Mouse (Mus musculus): ENCODE measurements at regions not wholly inside any gene's neighbourhood (a gene's known extent, or its start where the extent isn't known, plus 50 kb on each side); places are given as distances from the start of the nearest gene placed in this dataset.
"Not testable (repeated sequence)": the region's sequence is repeated elsewhere in the genome, so short reads cannot be mapped to it uniquely, and the experiment has no call there.

- H3K27me3 ChIP-seq, result no peaks in the 10 kb centered on the region
- in situ Hi-C loops (cut with MboI; ENCODE audit: low pct_unique_long_range_greater_than_20kb), result loop anchor here (5.0 to 10.0 kb wide), 2 partner anchors 360 to 548 kb away; no protein-coding TSS in a partner anchor
- ATAC-seq, result no peak
- TF ChIP-seq CTCF (IDR thresholded peaks at IDR 0.05), result peak; percentile 81
- ChIA-PET CTCF (interaction anchor here (0.7 to 1.2 kb wide), 3 partner anchors 10 to 381 kb away, joined by 3 read pairs; partner anchors contain the start of gene Tcf12), POLR2A (interaction anchor here (1.1 kb wide), 2 partner anchors 80 to 351 kb away, joined by 3 to 4 read pairs; no protein-coding TSS in a partner anchor)
- peak; percentile 6 for DNase-seq (ENCODE audit: low read depth, low spot score)
Observed at GRCm38 (mm10) chr9:72192051-72192952, 80.6 kb upstream of the Tcf12 start.

DNA sequence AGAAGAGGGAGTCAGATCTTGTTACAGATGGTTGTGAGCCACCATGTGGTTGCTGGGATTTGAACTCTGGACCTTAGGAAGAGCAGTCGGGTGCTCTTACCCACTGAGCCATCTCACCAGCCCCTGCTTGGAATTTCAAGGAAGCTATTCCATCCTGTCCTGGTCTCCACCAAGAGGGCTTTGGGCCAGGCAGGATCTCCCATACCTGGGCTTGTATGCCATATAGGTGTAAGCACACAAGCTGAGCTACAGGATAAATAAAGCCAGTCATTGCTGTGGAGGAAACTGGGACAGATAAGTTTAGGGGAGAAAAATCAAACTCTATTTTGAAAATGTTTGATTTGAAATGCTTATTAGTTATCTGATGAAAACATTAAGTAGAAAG lies 81.3 kb upstream of the Tcf12 start:
- in situ Hi-C loops (cut with MboI; ENCODE audit: low pct_unique_long_range_greater_than_20kb), result loop anchor here (5.0 to 10.0 kb wide), 2 partner anchors 361 to 548 kb away; no protein-coding TSS in a partner anchor
- POLR2A ChIA-PET, result interaction anchor here (1.1 kb wide), 2 partner anchors 81 to 351 kb away, joined by 3 to 4 read pairs; no protein-coding TSS in a partner anchor
- not testable (repeated sequence) for ATAC-seq

DNA sequence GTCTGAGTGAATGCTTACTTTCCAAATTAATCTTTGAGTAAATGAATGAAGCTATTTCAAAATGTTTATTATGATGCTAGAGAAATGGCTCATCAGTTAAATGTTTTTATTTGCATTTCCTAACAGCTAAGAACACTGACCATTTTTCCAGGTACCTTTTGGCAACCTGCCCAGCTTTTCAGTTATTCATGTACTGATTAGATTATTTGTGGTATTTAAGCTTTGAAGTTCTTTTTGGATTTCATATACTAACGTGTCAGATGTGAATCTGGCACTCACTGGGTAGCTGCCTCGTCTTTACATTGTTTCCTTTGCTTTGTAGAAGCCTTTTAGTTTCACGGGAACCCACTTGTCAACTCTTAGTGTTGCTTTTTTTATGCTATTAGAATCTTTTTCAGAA lies 79.3 kb upstream of the Zfp280d start:
- in situ Hi-C loops (cut with MboI; ENCODE audit: low pct_unique_long_range_greater_than_20kb), result loop anchor here (10.0 kb wide), 1 partner anchor 551 kb away; no protein-coding TSS in a partner anchor
- ATAC-seq (no peak), DNase-seq (ENCODE audit: low read depth, low spot score) (no peak)
- H3K27me3 ChIP-seq, result no peaks in the 10 kb centered on the region
- POLR2A ChIA-PET, result interaction anchor here (0.9 kb wide), 1 partner anchor 85 kb away, joined by 3 read pairs; no protein-coding TSS in a partner anchor
- CTCF ChIA-PET, result interaction anchor here (0.8 to 2.3 kb wide), 3 partner anchors 9 to 652 kb away, joined by 3 to 4 read pairs (median 3); no protein-coding TSS in a partner anchor
- TF ChIP-seq CTCF (IDR thresholded peaks at IDR 0.05), result no peak

More for the DNA sequence above, 81.3 kb upstream of the Tcf12 start:
- H3K27me3 ChIP-seq; DNase-seq (ENCODE audit: low read depth, low spot score): not testable (repeated sequence)
- CTCF ChIA-PET, result interaction anchor here (0.7 kb wide), 1 partner anchor 26 kb away, joined by 3 read pairs; no protein-coding TSS in a partner anchor

DNA sequence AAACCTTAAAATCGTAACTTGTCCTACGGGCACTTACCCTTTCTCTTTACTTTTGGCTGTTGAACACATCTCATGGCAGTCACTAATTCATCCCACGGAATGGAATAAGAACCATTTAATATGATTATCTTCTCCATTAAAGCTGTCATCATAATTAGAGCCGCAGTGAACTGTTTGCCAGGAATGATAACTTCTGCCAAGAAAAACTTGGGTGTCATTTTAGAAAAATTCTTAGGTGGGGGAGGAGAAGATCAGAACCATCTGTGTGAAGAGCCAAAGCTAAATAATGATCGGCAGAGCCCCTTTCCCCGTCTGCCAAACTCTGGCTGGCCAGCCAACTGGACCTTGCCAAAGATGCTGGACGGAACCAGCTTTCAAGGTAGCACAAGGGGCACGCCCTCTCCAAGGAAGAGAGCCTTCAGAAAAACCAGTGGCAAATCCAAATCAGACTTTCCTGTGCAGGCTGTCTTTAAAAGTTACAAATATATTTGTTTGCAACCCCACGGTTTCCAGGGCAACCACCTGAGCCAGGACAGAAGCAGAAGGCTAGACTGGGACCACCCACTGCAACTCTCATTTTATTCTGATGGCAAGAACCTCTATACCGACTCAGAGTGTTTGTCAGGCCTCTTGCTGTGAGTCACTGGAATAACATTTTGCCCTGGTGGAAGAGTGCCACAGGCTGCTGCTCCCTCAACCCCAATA lies 77.9 kb upstream of the Zfp280d start:
- DNase-seq (ENCODE audit: low read depth, low spot score), result peak; percentile 68
- POLR2A ChIA-PET, result interaction anchor here (0.6 kb wide), 2 partner anchors 60 to 86 kb away, joined by 3 to 5 read pairs; no protein-coding TSS in a partner anchor

GRCm38 (mm10) chr9:72197331-72197732 lies 77.3 kb upstream of the Zfp280d start:
- POLR2A ChIA-PET, result no interaction called here
- in situ Hi-C loops (cut with MboI; ENCODE audit: low pct_unique_long_range_greater_than_20kb), result loop anchor here (10.0 kb wide), 1 partner anchor 553 kb away; no protein-coding TSS in a partner anchor
- no peaks in the 10 kb centered on the region for H3K27me3 ChIP-seq
- no peak for TF ChIP-seq CTCF (IDR thresholded peaks at IDR 0.05)
- CTCF ChIA-PET, result interaction anchor here (2.3 kb wide), 1 partner anchor 11 kb away, joined by 4 read pairs; no protein-coding TSS in a partner anchor
- DNase-seq (ENCODE audit: low read depth, low spot score), result no peak
- ATAC-seq, result peak; percentile 11

More for the DNA sequence above, 77.9 kb upstream of the Zfp280d start:
- peak; percentile 89 for ATAC-seq
- in situ Hi-C loops (cut with MboI; ENCODE audit: low pct_unique_long_range_greater_than_20kb), result loop anchor here (10.0 kb wide), 1 partner anchor 552 kb away; no protein-coding TSS in a partner anchor
- CTCF ChIA-PET, result interaction anchor here (2.3 kb wide), 1 partner anchor 10 kb away, joined by 4 read pairs; no protein-coding TSS in a partner anchor
- H3K27me3 ChIP-seq, result no peaks in the 10 kb centered on the region
- no peak for TF ChIP-seq CTCF (IDR thresholded peaks at IDR 0.05)

DNA sequence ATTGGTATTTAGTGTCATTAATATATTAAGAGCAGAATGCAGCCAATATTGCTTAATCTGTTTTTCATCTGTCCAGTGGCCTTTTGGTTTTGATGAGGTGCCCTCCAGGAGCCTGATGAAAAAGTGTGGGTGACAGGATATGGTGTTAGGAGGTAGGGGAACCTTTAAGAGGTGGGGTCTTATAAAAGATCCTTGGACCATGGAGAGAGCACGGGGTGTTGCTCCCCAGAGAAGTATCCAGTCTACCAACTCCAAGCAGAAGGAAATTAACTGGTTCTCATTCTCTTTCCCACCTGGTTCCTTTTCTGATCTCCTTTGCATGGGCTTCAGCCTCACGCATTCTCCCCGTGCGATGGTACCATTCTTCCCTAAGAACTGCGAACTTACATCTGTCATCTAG lies 75.7 kb upstream of the Zfp280d start:
- in situ Hi-C loops (cut with MboI; ENCODE audit: low pct_unique_long_range_greater_than_20kb), result loop anchor here (10.0 kb wide), 1 partner anchor 554 kb away; no protein-coding TSS in a partner anchor
- POLR2A ChIA-PET, result no interaction called here
- ATAC-seq, result no peak
- H3K27me3 ChIP-seq, result no peaks in the 10 kb centered on the region
- DNase-seq (ENCODE audit: low read depth, low spot score), result no peak
- no peak for TF ChIP-seq CTCF (IDR thresholded peaks at IDR 0.05)
- CTCF ChIA-PET, result interaction anchor here (1.1 to 1.2 kb wide), 3 partner anchors 14 to 67 kb away, joined by 3 to 5 read pairs (median 3); no protein-coding TSS in a partner anchor

DNA sequence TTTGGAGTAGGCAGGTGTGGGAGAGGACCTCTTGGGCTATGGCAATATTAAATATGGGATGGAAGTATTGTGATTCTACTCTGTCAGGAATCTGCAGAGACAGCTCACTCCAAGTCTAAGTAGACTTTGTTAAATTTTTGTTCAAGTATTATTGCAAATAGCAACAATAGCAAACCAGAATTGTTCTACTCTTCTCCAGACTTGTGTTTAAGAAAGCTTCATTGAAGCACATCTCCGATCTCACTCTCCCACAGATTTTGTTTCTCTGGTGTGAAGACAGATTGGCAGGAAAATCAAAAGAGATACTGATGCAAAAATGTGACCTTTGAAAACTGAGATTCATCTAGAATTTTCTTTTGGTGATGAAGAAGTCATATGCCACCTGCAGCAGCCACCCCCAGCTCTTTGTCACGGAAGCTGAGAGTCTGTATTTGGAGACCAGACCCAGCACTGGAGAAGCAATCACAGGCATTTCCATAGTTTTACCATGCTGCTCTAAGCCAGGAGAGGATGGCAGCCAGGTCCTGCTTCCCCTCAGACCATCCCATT lies 70.2 kb upstream of the Zfp280d start:
- TF ChIP-seq CTCF (IDR thresholded peaks at IDR 0.05), result no peak
- ChIA-PET POLR2A (no interaction called here), CTCF (interaction anchor here (0.9 kb wide), 1 partner anchor 25 kb away, joined by 3 read pairs; no protein-coding TSS in a partner anchor)
- ATAC-seq (no peak), DNase-seq (ENCODE audit: low read depth, low spot score) (no peak)
- H3K27me3 ChIP-seq, result no peaks in the 10 kb centered on the region
- in situ Hi-C loops (cut with MboI; ENCODE audit: low pct_unique_long_range_greater_than_20kb), result no loop called here

- DNase-seq (ENCODE audit: low read depth, low spot score), result no peak
- in situ Hi-C loops (cut with MboI; ENCODE audit: low pct_unique_long_range_greater_than_20kb), result no loop called here
- ATAC-seq, result no peak
- POLR2A ChIA-PET, result interaction anchor here (0.9 kb wide), 1 partner anchor 28 kb away, joined by 3 read pairs; no protein-coding TSS in a partner anchor
- H3K27me3 ChIP-seq, result no peaks in the 10 kb centered on the region
- no peak for TF ChIP-seq CTCF (IDR thresholded peaks at IDR 0.05)
- CTCF ChIA-PET, result no interaction called here
Observed at GRCm38 (mm10) chr9:72205815-72206214, 68.8 kb upstream of the Zfp280d start.

- CTCF ChIA-PET, result interaction anchor here (1.2 kb wide), 1 partner anchor 130 kb away, joined by 3 read pairs; no protein-coding TSS in a partner anchor
- no peaks in the 10 kb centered on the region for H3K27me3 ChIP-seq
- no peak for DNase-seq (ENCODE audit: low read depth, low spot score)
- in situ Hi-C loops (cut with MboI; ENCODE audit: low pct_unique_long_range_greater_than_20kb), result no loop called here
- ATAC-seq, result no peak
- no peak for TF ChIP-seq CTCF (IDR thresholded peaks at IDR 0.05)
- POLR2A ChIA-PET, result no interaction called here
Observed at GRCm38 (mm10) chr9:72206911-72207310, 67.7 kb upstream of the Zfp280d start.

Data from Patski (cell line).